Mouse (Mus musculus) adrenal gland, adult 8-10 months (tissue): ENCODE data around the gene Cdhr5. TPM values are rescaled to one million over a fixed set of nuclear protein-coding genes. Genes with fewer than 3 reads are reported as not detected.
"Not testable (repeated sequence)": the region's sequence is repeated elsewhere in the genome, so short reads cannot be mapped to it uniquely, and the experiment has no call there.

Experiments
- DNase-seq: peaks from one replicate; pipeline ENCODE4 v3.0.0; 2022
- total RNA-seq, 4 experiments: library from RNA; stranded (reverse); gene quantifications; 2 replicates each; pipeline ENCODE4 v1.2.4; 2022

Cdhr5 gene
- total RNA-seq, 4 experiments from 2014 or later = 2.3 to 5.5 (median 3.2) TPM

GRCm38 (mm10) chr7:141277701-141278678 lies 1.4 kb upstream of the Cdhr5 start:
- DNase-seq = no peak

GRCm38 (mm10) chr7:141275356-141275755 lies 1.2 kb downstream of the Cdhr5 start:
- DNase-seq = no peak

DNA sequence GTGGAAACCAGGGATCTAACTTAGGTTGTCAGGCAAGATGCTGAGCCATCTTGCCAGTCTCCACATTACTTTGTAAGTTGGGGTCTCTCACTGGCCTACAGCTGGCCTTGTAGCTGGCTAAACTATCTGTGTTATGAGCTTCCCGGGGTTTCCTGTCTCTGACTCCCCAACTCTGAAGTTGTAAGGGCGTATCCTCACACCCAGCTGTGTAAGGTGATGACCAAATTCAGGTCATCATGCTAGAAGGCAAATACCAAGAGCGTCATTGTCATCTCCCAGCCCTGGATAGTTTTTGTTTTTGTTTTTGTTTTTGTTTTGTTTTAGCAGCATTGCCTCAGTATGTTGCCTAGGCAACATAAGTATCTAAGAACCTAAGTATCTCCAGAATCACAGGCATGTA lies 6.0 kb downstream of the Cdhr5 start:
- DNase-seq = no peak

DNA sequence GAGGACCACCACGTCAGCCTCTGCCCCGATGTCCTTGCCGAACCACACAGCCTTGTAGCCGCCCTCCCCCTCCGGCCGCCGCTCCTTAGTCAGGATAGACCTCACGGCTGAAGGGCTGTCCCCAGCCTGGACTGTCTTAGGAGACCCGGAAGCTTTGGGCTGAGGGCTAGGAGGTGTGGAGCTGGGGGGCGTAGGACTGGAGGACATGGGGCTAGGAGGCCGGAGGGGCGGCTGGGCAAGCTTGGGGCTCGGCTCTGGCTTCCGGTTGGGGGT lies 7.4 kb downstream of the Cdhr5 start:
- DNase-seq = no peak

DNA sequence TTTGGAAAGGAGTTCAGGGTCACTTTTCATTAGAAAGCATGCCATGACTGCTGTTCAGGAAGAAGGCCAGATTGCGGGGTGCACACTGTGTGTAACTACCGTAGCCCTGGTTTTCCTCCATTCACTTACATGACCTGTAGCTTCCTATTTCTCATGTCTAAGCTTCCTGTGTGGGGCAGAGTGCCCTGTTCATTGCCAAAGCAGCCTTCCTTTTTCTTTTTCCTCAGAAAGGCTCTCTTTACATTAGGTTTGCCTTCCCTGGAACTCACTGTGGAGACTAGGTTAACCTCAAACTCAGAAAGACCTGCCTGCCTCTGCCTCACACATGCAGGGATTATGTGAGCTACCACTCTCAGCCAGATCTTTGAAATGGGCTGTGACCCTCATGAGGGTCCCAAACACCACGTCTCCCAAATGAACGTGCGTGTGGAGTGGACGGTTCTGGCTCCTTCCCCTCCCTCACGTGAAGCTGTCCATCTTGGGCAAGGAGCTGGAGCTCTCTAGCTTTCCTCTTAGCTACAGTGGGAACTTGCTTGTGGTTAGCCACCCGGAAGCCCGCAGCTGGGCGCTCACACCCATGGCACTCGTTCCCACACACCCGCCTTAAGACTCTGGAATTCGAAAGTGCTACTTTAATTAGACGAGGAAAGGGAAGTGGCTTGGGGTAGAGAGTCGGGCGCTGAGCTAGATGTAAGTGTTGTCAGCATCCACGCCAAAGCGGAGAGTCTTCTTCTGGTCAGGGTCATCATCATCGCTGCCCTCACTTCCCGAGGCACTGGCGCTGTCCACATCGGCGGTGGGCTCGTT lies 7.9 kb downstream of the Cdhr5 start:
- DNase-seq = no peak

- peak; percentile 70 for DNase-seq
These were observed 10.6 kb downstream of the Cdhr5 start, which contains the start of gene Irf7 for GRCm38 (mm10) chr7:141265739-141266561. Irf7 (minus strand) TSS chr7:141266481.

DNA sequence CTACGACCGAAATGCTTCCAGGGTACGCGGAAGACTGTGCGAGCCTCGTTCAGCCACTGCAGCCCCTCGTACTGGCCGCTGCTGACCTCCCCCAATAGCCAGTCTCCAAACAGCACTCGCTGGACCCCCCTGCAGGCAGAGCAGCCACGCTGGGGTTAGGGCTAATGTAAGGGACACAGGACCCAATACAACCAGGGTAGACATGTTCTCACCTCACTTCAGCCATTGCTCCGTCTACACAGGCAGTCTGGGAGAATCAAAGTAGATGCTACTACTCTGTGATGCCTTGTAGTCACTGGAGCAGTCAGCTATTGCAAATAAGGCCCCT lies 11.2 kb downstream of the Cdhr5 start:
- DNase-seq = no peak

DNA sequence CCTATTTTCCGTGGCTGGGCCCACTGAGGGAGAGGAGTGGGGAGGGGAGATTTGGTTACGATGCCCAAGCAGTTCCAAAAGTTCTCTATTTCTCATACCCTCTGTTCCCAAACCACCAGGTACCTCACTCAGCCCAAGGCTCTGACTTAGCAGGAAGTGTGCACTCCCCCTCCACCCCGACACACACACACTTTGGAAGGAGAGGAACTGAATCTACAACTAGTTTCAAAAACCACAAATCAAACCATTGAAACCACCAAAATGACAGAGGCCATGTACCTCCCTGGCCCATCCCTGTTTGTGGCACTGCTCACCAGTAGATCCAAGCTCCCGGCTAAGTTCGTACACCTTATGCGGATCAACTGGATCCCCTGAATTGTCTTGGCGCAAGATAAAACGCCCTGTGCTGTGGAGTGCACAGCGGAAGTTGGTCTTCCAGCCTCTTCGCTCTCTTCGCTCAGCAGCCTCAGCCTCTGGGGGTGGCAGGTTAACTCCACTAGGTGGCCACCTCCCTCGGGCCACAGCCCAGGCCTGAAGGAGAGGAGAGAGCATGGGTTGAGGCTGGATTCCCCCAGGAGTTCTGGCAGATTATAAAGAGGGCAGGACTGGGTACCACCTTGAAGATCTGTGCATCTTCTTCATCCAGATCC lies 11.7 kb downstream of the Cdhr5 start:
- no peak for DNase-seq

DNA sequence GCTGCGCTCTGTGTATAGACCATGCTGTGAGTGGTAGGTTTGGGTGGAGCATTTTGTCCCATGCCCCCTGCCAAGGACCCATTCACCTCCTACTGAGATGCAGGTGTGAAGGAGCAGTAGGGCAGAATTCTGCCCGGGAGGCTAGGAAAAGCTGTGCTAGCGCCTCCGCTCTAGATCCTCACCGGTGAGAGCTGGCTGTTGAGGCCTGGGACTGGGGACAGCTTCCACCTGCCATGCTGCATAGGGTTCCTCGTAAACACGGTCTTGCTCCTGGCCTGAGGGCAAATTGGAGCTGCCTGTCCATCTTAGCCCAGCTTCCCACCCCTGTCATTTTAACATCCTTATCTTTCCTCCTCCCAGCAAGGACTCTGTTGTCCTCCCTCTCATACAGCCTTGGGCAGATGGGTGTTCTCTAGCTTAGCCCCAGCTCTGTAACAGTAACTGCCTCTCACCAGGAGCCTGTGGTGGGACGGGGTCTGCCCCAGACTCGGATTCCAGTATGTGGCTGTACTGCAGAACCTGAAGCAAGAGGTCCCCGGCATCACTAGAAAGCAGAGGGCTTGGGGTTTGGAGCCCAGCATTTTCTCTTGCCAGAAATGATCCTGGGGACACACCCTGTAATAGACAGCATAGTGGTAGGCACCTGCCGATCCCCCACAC lies 12.4 kb downstream of the Cdhr5 start:
- DNase-seq = no peak

- no peak for DNase-seq
These were observed 12.9 kb downstream of the Cdhr5 start for GRCm38 (mm10) chr7:141263640-141264039.

- DNase-seq = no peak
These were observed 15.1 kb downstream of the Cdhr5 start for GRCm38 (mm10) chr7:141261480-141261879.

DNA sequence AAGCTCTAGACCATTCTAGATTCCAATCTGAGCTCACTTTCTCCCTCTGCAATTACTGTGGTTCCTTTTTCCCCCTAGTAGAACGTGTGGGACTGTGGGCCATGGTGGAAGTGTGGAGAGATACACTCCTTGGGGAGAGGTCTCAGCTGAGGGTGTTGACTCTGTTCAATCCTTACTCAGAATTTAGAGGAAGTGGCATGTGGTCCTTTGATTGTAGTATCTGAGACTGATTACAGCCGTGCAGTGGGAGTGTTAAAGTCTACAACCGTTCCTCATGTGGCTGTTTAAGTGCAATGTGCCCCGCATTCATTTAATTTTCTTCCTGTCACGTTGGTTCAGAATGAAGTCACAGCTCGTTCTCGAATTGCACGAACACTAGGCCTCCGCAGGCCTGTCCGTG lies 20.4 kb downstream of the Cdhr5 start:
- DNase-seq = no peak

GRCm38 (mm10) chr7:141250486-141250885 lies 26.1 kb downstream of the Cdhr5 start:
- not testable (repeated sequence) for DNase-seq

DNA sequence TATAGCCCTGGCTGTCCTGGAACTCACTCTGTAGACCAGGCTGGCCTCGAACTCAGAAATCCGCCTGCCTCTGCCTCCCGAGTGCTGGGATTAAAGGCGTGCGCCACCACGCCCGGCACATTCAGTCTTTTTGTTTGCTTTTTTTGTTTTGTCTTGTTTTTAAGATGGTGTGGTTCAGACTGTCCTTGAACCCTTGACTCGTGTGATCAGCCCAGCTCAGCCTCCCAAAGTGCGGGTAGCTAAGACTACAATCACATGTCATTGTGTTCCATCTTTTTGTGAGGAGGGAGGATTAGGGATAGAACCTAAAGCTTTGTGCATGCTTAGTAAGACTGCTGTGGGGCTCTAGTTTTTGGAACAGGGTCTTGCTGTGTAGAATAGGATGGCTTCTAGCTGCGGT lies 45.0 kb downstream of the Cdhr5 start:
- DNase-seq = no peak

- no peak for DNase-seq
These were observed 45.5 kb downstream of the Cdhr5 start for GRCm38 (mm10) chr7:141231111-141231510.

GRCm38 (mm10) chr7:141230570-141230969 lies 46.0 kb downstream of the Cdhr5 start:
- no peak for DNase-seq

GRCm38 (mm10) chr7:141229702-141230101 lies 46.9 kb downstream of the Cdhr5 start:
- no peak for DNase-seq

- peak; percentile 80 for DNase-seq
These were observed 48.1 kb downstream of the Cdhr5 start, which contains the start of gene Phrf1 for GRCm38 (mm10) chr7:141228279-141229067. Phrf1 (plus strand) TSS chr7:141228784.

DNA sequence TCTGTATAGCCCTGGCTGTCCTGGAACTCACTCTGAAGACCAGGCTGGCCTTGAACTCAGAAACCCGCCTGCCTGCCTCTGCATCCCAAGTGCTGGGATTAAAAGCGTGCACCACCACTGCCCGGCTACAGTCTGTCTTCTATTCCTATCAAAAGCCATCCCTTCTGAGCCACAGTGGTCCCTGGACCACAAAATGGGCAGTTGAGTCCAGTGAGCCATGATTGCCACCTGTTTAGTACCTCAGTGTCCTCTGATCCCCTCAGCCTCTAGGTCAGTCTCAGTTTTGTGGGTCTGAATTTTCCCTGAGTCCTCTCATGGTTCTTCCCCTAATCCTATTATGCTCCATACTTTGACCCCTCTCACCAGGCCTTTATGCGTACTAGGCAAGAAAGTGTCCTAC lies 48.8 kb downstream of the Cdhr5 start:
- no peak for DNase-seq

DNA sequence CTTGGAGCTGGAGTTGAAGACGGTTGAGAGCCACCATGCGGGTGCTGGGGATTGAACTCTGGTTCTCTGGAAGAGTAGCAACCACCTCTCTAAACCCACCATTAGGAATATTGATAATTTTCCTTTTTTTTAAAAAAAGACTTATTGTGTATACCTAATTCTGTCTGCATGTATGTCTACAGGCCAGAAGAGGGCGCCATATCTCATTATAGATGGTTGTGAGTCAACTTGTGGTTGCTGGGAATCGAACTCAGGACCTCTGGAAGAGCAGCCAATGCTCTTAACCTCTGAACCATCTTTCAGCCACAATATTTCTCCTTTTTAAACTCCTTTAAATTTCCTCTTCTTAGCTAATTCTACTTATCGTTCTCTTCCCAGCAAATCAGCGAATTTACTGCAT lies 50.1 kb downstream of the Cdhr5 start:
- no peak for DNase-seq

GRCm38 (mm10) chr7:141222696-141223215 lies 53.8 kb downstream of the Cdhr5 start:
- no peak for DNase-seq
